Mouse (Mus musculus) forebrain, embryonic 12.5 days (tissue): ENCODE data around the gene Gata5. TPM values are rescaled to one million over a fixed set of nuclear protein-coding genes. Genes with fewer than 3 reads are reported as not detected.

ENCODE experiments used
- ATAC-seq: fragments of 200-750 bp; cut with Nextera tagmentation; 2 replicates; pipeline ENCODE4 v1.8.0; 2017; ENCODE audit warnings: moderate TSS enrichment; ENCODE audit not compliant: low FRiP score
- H3K27ac ChIP-seq: fragments of 300-500 bp; sonication (generic); 2 replicates; pipeline ENCODE4 v1.5.1; 2016; ENCODE audit warnings: mild to moderate bottlenecking
- H3K27me3 ChIP-seq: fragments of 300-500 bp; sonication (generic); 2 replicates; pipeline ENCODE4 v1.6.1; 2016; ENCODE audit warnings: mild to moderate bottlenecking
- H3K36me3 ChIP-seq: fragments of 300-500 bp; sonication (generic); replicated peaks from 2 replicates; pipeline ENCODE4 v1.6.1; 2016; ENCODE audit warnings: mild to moderate bottlenecking
- H3K4me1 ChIP-seq: fragments of 300-500 bp; sonication (generic); 2 replicates; pipeline ENCODE4 v1.6.1; 2016
- H3K4me2 ChIP-seq: fragments of 300-500 bp; sonication (generic); 2 replicates; pipeline ENCODE4 v1.6.1; 2016; ENCODE audit warnings: mild to moderate bottlenecking, moderate library complexity
- H3K4me3 ChIP-seq: fragments of 300-500 bp; sonication (generic); replicated peaks from 2 replicates; pipeline ENCODE4 v1.5.1; 2016; ENCODE audit warnings: mild to moderate bottlenecking
- H3K9ac ChIP-seq: fragments of 300-500 bp; sonication (generic); 2 replicates; pipeline ENCODE4 v1.6.1; 2016; ENCODE audit warnings: mild to moderate bottlenecking
- H3K9me3 ChIP-seq: fragments of 300-500 bp; sonication (generic); 2 replicates; pipeline ENCODE4 v1.6.1; 2016
- WGBS: fragments of 180-500 bp; shearing (Covaris S2); methylation state at CpG from one replicate; pipeline ENCODE4 v1.1.7; 2016; 5-methylcytosine and 5-hydroxymethylcytosine counted together
- polyA plus RNA-seq: library from polyadenylated mRNA; unstranded; fragments of >200 nt; fragmentation: Nextera tagmentation; extraction: Ambion mirVana; gene quantifications from 2 replicates; pipeline ENCODE4 v1.2.1, GENCODE M21; 2016

Gata5 gene
- polyA plus RNA-seq, 1 experiment from 2014 or later, result not detected

- H3K4me1 ChIP-seq, result peaks cover 9% of the 10 kb centered on the region; the same call in 1 of the 2 replicates
- no peak overlapping the region for H3K4me3 ChIP-seq
- ATAC-seq, result no peak
- peaks cover 28% of the 10 kb centered on the region for H3K27me3 ChIP-seq
- 62% methylated on average over 2 of the region's 2 CpGs for WGBS
- no peak overlapping the region for H3K4me2 ChIP-seq
- H3K9me3 ChIP-seq, result no peaks in the 10 kb centered on the region
- no peaks in the 10 kb centered on the region for H3K36me3 ChIP-seq
- no peak overlapping the region for H3K9ac ChIP-seq
- H3K27ac ChIP-seq, result no peak overlapping the region
These were observed 7.7 kb upstream of the Gata5 start for GRCm38 (mm10) chr2:180342189-180342588.

GRCm38 (mm10) chr2:180341229-180341628 is 6.7 kb upstream of the Gata5 start:
- H3K27ac ChIP-seq, result no peak overlapping the region
- 79% methylated on average over 8 of the region's 8 CpGs for WGBS
- peaks cover 38% of the 10 kb centered on the region for H3K27me3 ChIP-seq
- no peak overlapping the region for H3K4me2 ChIP-seq
- peaks cover 4% of the 10 kb centered on the region; the same call in 1 of the 2 replicates for H3K4me1 ChIP-seq
- no peak for ATAC-seq
- no peak overlapping the region for H3K4me3 ChIP-seq
- no peaks in the 10 kb centered on the region for H3K36me3 ChIP-seq
- H3K9me3 ChIP-seq, result no peaks in the 10 kb centered on the region
- H3K9ac ChIP-seq, result no peak overlapping the region

- 86% methylated on average over 11 of the region's 11 CpGs for WGBS
- no peak overlapping the region for H3K4me2 ChIP-seq
These were observed 5.4 kb upstream of the Gata5 start for GRCm38 (mm10) chr2:180339886-180340285.

GRCm38 (mm10) chr2:180333778-180334550 is 535 bp downstream of the Gata5 start:
- H3K9me3 ChIP-seq, result no peaks in the 10 kb centered on the region
- no peaks in the 10 kb centered on the region for H3K36me3 ChIP-seq
- H3K27ac ChIP-seq, result no peak overlapping the region
- peaks cover 80% of the 10 kb centered on the region for H3K27me3 ChIP-seq
- peak overlapping the region; percentile 37 for H3K4me3 ChIP-seq
- peak overlapping the region; percentile 62 for H3K4me2 ChIP-seq
- ATAC-seq, result no peak
- H3K9ac ChIP-seq, result 0 out of 2 replicates have a peak overlapping the region, but pooled peaks have one; percentile 12
- 2% methylated on average over 69 of the region's 69 CpGs for WGBS
- H3K4me1 ChIP-seq, result peaks cover 18% of the 10 kb centered on the region

More at GRCm38 (mm10) chr2:180339886-180340285, 5.4 kb upstream of the Gata5 start:
- Histone ChIP-seq H3K27me3 (peaks cover 51% of the 10 kb centered on the region), H3K9ac (no peak overlapping the region), H3K4me3 (no peak overlapping the region), H3K9me3 (no peaks in the 10 kb centered on the region), H3K27ac (no peak overlapping the region), H3K36me3 (no peaks in the 10 kb centered on the region), H3K4me1 (peaks cover 4% of the 10 kb centered on the region; the same call in 1 of the 2 replicates)
- ATAC-seq, result no peak

GRCm38 (mm10) chr2:180329466-180329865 is 5.0 kb downstream of the Gata5 start:
- peaks cover 10% of the 10 kb centered on the region for H3K4me1 ChIP-seq
- no peak overlapping the region for H3K4me2 ChIP-seq
- ATAC-seq, result no peak
- H3K27ac ChIP-seq, result no peak overlapping the region
- WGBS, result 91% methylated on average over 1 of the region's 1 CpGs
- H3K9ac ChIP-seq, result no peak overlapping the region
- no peaks in the 10 kb centered on the region for H3K36me3 ChIP-seq
- H3K9me3 ChIP-seq, result no peaks in the 10 kb centered on the region
- H3K27me3 ChIP-seq, result peaks cover 38% of the 10 kb centered on the region
- no peak overlapping the region for H3K4me3 ChIP-seq

- H3K4me3 ChIP-seq, result no peak overlapping the region
- peaks cover 6% of the 10 kb centered on the region for H3K4me1 ChIP-seq
- H3K27ac ChIP-seq, result no peak overlapping the region
- no peaks in the 10 kb centered on the region for H3K36me3 ChIP-seq
- no peak overlapping the region for H3K4me2 ChIP-seq
- no peak for ATAC-seq
- 39% methylated on average over 14 of the region's 14 CpGs for WGBS
- H3K9me3 ChIP-seq, result no peaks in the 10 kb centered on the region
- H3K27me3 ChIP-seq, result no peaks in the 10 kb centered on the region
- H3K9ac ChIP-seq, result no peak overlapping the region
These were observed 11.7 kb downstream of the Gata5 start for GRCm38 (mm10) chr2:180322674-180323355.

- Histone ChIP-seq H3K9ac (no peak overlapping the region), H3K9me3 (no peaks in the 10 kb centered on the region), H3K4me1 (peaks cover 6% of the 10 kb centered on the region), H3K4me2 (no peak overlapping the region), H3K27me3 (no peaks in the 10 kb centered on the region), H3K27ac (no peak overlapping the region), H3K4me3 (no peak overlapping the region), H3K36me3 (no peaks in the 10 kb centered on the region)
- no peak for ATAC-seq
- 76% methylated on average over 4 of the region's 4 CpGs for WGBS
These were observed 14.3 kb downstream of the Gata5 start for GRCm38 (mm10) chr2:180320216-180320615.

- Histone ChIP-seq H3K9ac (no peak overlapping the region), H3K27ac (no peak overlapping the region), H3K4me3 (no peak overlapping the region), H3K36me3 (no peaks in the 10 kb centered on the region), H3K27me3 (0 out of 2 replicates have a peak, but pooled peaks cover 5% of the 10 kb centered on the region), H3K4me2 (no peak overlapping the region), H3K4me1 (peaks cover 1% of the 10 kb centered on the region; the same call in 1 of the 2 replicates), H3K9me3 (no peaks in the 10 kb centered on the region)
- ATAC-seq, result no peak
- 82% methylated on average over 7 of the region's 7 CpGs for WGBS
These were observed 16.9 kb downstream of the Gata5 start for GRCm38 (mm10) chr2:180317591-180317990.

GRCm38 (mm10) chr2:180314292-180314691 is 20.2 kb downstream of the Gata5 start:
- Histone ChIP-seq H3K4me3 (no peak overlapping the region), H3K9ac (no peak overlapping the region), H3K4me2 (no peak overlapping the region), H3K36me3 (no peaks in the 10 kb centered on the region), H3K9me3 (no peaks in the 10 kb centered on the region), H3K27ac (no peak overlapping the region), H3K27me3 (0 out of 2 replicates have a peak, but pooled peaks cover 5% of the 10 kb centered on the region), H3K4me1 (no peaks in the 10 kb centered on the region)
- WGBS, result 91% methylated on average over 2 of the region's 2 CpGs
- no peak for ATAC-seq

GRCm38 (mm10) chr2:180311147-180311546 is 23.4 kb downstream of the Gata5 start:
- no peak overlapping the region for H3K4me3 ChIP-seq

GRCm38 (mm10) chr2:180307680-180308079 is 26.8 kb downstream of the Gata5 start:
- Histone ChIP-seq H3K27me3 (no peaks in the 10 kb centered on the region), H3K4me3 (no peak overlapping the region), H3K9me3 (no peaks in the 10 kb centered on the region), H3K36me3 (no peaks in the 10 kb centered on the region), H3K27ac (no peak overlapping the region), H3K4me2 (no peak overlapping the region), H3K9ac (no peak overlapping the region), H3K4me1 (no peaks in the 10 kb centered on the region)
- ATAC-seq, result no peak
- 63% methylated on average over 2 of the region's 2 CpGs for WGBS

More at GRCm38 (mm10) chr2:180311147-180311546, 23.4 kb downstream of the Gata5 start:
- no peak overlapping the region for H3K4me2 ChIP-seq
- WGBS, result 80% methylated on average over 4 of the region's 4 CpGs
- H3K4me1 ChIP-seq, result no peaks in the 10 kb centered on the region
- no peak for ATAC-seq
- no peaks in the 10 kb centered on the region for H3K9me3 ChIP-seq
- no peak overlapping the region for H3K9ac ChIP-seq
- H3K27ac ChIP-seq, result no peak overlapping the region
- 0 out of 2 replicates have a peak, but pooled peaks cover 5% of the 10 kb centered on the region for H3K27me3 ChIP-seq
- no peaks in the 10 kb centered on the region for H3K36me3 ChIP-seq

GRCm38 (mm10) chr2:180306423-180307168 is 27.9 kb downstream of the Gata5 start:
- Histone ChIP-seq H3K4me3 (no peak overlapping the region), H3K4me2 (no peak overlapping the region)
- WGBS, result 87% methylated on average over 8 of the region's 8 CpGs

More at GRCm38 (mm10) chr2:180306423-180307168, 27.9 kb downstream of the Gata5 start:
- H3K27me3 ChIP-seq, result no peaks in the 10 kb centered on the region
- no peaks in the 10 kb centered on the region for H3K4me1 ChIP-seq
- H3K9me3 ChIP-seq, result no peaks in the 10 kb centered on the region
- no peak for ATAC-seq
- no peak overlapping the region for H3K27ac ChIP-seq
- H3K9ac ChIP-seq, result no peak overlapping the region
- no peaks in the 10 kb centered on the region for H3K36me3 ChIP-seq
